Mouse (Mus musculus): ENCODE results near the gene Olfr502. TPM values are rescaled to one million over a fixed set of nuclear protein-coding genes. Genes with fewer than 3 reads are reported as not detected.

Olfr502 gene
- polyA plus RNA-seq (2012; ENCODE audit: low replicate concordance) = not detected in 2 replicates

DNA sequence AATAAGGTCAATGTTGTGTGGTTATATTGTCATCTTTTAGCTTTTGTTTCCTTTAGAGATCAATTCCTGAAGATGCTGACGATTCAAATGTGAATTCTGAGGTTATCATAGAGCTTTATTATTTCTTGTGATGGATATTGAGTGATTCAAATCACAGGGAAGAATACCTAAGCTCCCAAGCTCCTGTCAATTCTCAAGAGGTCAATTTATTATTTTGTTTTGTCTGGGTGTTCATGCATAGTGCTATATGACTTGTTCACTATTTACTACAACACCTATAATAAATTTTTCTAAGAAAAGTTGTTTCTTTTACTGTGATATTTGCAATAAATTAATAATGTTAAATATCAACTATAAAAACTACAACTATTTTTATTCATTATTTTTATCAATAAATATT is at the start of gene Olfr502:
TSS of gene Olfr502 (minus strand) at position 101 of the 400 bp plus-strand sequence.

DNA sequence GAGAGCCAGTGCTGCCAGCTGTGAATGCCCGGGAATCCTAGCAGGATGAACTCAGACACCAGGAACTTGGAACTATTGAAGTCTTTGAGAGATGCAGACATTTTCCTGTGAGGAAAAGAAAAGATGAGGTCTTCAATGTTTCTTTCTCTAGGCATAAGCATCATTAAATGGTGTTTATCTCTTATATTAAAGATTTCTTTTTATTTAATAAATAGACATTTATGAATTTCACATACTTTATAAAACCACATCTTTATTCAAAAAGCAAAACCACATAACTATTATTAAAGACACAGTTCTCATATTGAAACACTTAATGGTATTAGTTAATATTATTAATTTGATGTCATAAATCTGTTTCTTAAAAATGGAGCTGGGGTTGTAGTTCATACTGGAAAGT is 40.8 kb upstream of the Olfr502 start, which contains the start of gene Olfr504:
TSS of gene Olfr504 (minus strand) at position 101 of the 400 bp plus-strand sequence.

DNA sequence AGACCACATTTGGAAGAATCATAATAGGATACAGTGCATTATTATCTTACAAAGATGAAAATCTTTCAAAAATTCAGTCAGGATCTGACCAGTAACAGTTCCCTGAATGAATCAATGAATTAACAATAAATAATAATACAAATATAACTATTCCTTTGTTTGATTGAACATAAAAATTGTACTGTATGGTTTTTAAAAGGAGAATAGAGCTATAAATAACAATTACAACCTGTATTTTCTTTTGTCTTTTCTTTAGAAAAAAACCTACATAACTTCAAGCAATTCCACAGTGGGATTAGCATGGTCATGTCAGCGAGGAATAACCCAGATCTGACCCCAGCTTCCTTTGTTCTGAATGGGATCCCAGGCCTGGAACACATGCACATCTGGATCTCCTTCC is 19.4 kb upstream of the Olfr502 start, which contains the start of gene Olfr503:
TSS of gene Olfr503 (plus strand) at position 301 of the 400 bp plus-strand sequence.

Other genes starting within 250 kb of the Olfr502 start
- gene Olfr490, start 236.1 kb downstream of the Olfr502 start, polyA plus RNA-seq (2012; ENCODE audit: low replicate concordance) = not detected in 2 replicates
- not detected in 2 replicates for gene Olfr491, start 211.6 kb downstream of the Olfr502 start, polyA plus RNA-seq (2012; ENCODE audit: low replicate concordance)
- not detected in 2 replicates for gene Olfr492, start 201.4 kb downstream of the Olfr502 start, polyA plus RNA-seq (2012; ENCODE audit: low replicate concordance)
- gene Olfr493, start 178.1 kb downstream of the Olfr502 start, polyA plus RNA-seq (2012; ENCODE audit: low replicate concordance) = not detected in 2 replicates
- gene Olfr494, start 159.7 kb downstream of the Olfr502 start, polyA plus RNA-seq (2012; ENCODE audit: low replicate concordance) = not detected in 2 replicates
- gene Olfr495, start 131.9 kb downstream of the Olfr502 start, polyA plus RNA-seq (2012; ENCODE audit: low replicate concordance) = not detected in 2 replicates
- gene Olfr497, start 104.6 kb downstream of the Olfr502 start, polyA plus RNA-seq (2012; ENCODE audit: low replicate concordance) = not detected in 2 replicates
- gene Olfr498, start 59.7 kb downstream of the Olfr502 start, polyA plus RNA-seq (2012; ENCODE audit: low replicate concordance) = not detected in 2 replicates
- not detected in 2 replicates for gene Olfr503, start 19.5 kb upstream of the Olfr502 start, polyA plus RNA-seq (2012; ENCODE audit: low replicate concordance)
- gene Olfr504, start 40.7 kb upstream of the Olfr502 start, polyA plus RNA-seq (2012; ENCODE audit: low replicate concordance) = not detected in 2 replicates
- not detected in 2 replicates for gene Olfr506, start 85.7 kb upstream of the Olfr502 start, polyA plus RNA-seq (2012; ENCODE audit: low replicate concordance)
- not detected in 2 replicates for gene Olfr507, start 96.7 kb upstream of the Olfr502 start, polyA plus RNA-seq (2012; ENCODE audit: low replicate concordance)
- gene Olfr508, start 104.9 kb upstream of the Olfr502 start, polyA plus RNA-seq (2012; ENCODE audit: low replicate concordance) = not detected in 2 replicates
- gene Olfr509, start 126.8 kb upstream of the Olfr502 start, polyA plus RNA-seq (2012; ENCODE audit: low replicate concordance) = not detected in 2 replicates
- not detected in 2 replicates for gene Olfr510, start 141.4 kb upstream of the Olfr502 start, polyA plus RNA-seq (2012; ENCODE audit: low replicate concordance)
- not detected in 2 replicates for gene Olfr512, start 188.3 kb upstream of the Olfr502 start, polyA plus RNA-seq (2012; ENCODE audit: low replicate concordance)
- gene Olfr513, start 225.9 kb upstream of the Olfr502 start, polyA plus RNA-seq (2012; ENCODE audit: low replicate concordance) = 0.07 TPM in 1 of 2 replicates, not detected in the other

All from hematopoietic multipotent progenitor cell, adult 10-12 weeks (in vitro differentiated cells).